Mouse (Mus musculus) adrenal gland, adult (tissue): ENCODE results near the gene Snx13.

Experiments
- DNase-seq, 2 experiments: peaks; one replicate each; pipeline ENCODE4 v3.0.0; 2022 to 2023; ENCODE audit warnings: low spot score in 1 of 2; ENCODE audit not compliant: inconsistent age in 2 of 2

The Snx13 gene

GRCm38 (mm10) chr12:35046310-35046998 lies 532 bp upstream of the Snx13 start:
- no peak for DNase-seq

DNA sequence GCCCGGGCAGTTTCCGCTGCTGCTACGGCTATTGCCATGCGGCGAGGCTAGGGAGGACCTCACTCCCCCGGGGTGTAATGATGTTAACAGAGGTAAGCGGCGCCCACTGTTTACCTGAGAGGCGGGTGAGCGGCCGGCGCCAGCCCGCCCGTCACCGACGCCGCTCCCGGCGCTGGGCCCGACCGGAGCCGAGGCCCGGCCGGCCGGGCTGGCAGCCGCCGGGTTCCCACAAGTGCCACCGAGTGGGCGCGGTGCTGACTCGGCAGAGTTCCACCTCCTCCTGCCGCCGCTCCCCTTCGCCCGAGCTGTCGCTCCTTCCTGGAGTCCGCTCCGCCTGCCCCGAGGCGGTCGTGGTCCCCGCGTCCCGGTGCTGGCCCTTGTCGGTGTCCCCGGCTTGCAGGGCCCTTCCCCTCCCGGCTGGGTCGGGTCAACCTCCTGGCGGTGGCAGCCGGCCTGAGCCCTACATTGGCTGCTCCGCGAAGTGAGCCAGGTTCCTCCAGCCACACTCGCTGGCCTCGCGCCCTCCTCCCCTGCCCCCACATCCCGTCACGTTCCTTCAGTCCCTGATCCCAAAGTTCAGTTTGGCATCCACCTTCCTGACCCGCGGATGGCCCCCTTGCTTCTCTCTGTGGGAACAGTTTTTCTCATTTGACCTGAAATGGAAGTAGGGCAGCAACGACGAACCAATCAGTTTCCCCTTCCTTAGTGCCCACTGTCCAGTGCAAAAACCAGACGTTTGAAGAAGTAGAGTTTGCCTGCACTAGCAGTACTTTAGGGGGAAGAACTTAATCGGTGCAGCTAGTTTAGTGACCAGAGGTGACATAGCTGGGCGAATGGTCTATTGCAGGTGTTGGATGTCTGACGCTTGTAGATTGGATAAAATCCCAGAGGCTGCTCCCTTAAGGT lies 587 bp downstream of the Snx13 start:
- DNase-seq: peak; percentile 73 to 91

DNA sequence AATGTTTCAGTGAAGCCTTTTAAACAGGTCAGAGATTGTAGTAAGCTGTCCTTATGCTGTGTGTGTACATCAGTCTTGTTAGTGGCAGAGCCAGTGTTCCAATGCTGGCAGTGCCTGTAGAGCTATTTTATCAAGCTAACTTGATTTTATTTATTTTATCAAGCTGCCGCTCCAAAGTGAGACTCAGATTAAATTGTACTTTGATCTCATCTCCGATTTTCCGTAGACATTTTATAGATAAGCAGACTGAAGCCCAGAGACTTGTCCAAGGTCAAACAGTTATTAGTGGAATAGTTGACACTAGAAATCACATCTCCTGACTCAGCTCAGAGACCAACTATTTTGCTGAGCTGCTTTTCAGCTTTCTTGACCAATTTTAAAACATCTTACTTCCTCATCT lies 1.9 kb downstream of the Snx13 start:
- DNase-seq: no peak

DNA sequence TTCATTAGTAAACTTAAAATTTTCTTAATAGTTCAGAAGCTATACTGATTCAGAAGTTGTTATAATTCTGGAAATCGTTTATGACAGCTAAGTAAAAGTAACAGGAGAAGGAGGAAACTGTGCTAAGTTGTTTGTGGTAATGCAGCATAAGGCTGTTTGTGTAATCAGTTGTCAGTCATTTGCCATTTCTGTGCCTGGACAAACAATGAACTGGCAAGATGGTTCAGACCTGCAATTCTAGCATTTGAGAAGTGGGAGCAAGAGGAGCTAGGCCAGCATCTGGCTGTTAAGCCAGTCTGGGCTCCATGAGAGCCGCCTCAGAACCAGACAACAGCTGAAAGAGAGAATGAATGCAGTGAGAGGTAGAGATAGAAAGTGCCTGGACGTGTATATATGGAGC lies 3.5 kb downstream of the Snx13 start:
- no peak for DNase-seq

GRCm38 (mm10) chr12:35050964-35051758 lies 4.2 kb downstream of the Snx13 start:
- no peak for DNase-seq

DNA sequence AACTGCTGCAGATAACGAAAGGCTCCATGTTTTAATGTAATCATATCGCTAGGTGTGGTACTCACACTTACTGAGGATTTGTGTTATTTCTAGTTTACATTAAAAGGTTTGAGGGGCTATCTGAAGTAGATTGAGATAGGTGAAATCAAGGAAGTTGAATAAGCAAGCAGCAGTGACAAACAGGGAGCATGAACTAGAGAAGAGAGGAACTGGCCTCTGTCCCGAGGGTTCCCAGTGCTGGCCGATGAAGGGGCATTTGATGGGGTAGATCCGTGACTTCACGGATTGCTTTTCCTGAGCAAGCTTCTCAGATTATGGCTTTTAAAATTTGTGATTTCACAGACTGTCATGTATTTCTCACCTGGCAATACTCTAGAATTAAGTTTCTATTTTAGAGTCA lies 7.4 kb downstream of the Snx13 start:
- DNase-seq: no peak

- no peak for DNase-seq
Measured at GRCm38 (mm10) chr12:35055114-35056095, 8.4 kb downstream of the Snx13 start.

- no peak for DNase-seq
Measured at GRCm38 (mm10) chr12:35063697-35064468, 16.9 kb downstream of the Snx13 start.

DNA sequence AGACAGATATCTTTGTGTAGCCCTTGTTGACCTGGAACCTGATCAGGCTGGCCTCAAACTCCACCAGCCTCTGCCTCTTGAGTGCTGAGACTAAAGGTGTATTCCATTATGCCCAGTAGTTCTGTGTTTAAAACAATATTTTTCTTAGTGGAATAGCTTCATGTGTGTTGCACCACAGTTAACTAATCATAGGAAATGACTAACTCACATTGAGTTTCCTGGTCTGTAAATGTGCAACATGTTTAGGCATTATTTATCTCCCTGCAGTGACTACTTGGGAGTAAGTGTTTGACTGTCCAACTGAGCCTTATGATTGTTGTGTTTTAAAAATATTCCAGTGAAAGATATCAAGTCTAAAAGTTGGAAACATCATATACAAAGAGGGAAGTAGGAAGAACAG lies 20.6 kb downstream of the Snx13 start:
- no peak for DNase-seq

DNA sequence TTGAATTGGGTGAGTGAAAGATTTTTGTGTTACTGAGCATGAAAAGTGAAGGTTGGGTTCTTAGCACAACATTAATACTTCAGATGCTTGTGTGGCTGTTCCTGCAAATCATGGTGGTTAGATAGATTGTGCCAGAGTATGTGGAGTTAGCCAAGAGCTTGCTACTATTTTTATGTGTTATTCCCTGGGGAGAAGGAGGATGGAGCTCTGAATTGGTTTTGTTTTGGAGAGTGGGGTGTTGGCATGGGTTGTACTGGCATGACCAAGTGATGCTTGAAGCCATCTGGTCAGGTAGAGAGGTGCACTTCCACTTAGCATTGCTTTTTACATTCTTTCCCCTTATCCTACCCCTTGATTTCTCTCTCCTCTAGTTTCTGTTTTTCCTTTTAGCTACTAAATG lies 24.4 kb downstream of the Snx13 start:
- DNase-seq: no peak

- no peak for DNase-seq
Measured at GRCm38 (mm10) chr12:35072178-35072577, 25.2 kb downstream of the Snx13 start.

GRCm38 (mm10) chr12:35075993-35076392 lies 29.0 kb downstream of the Snx13 start:
- DNase-seq: no peak

GRCm38 (mm10) chr12:35123549-35123948 lies 76.6 kb downstream of the Snx13 start:
- DNase-seq: no peak

DNA sequence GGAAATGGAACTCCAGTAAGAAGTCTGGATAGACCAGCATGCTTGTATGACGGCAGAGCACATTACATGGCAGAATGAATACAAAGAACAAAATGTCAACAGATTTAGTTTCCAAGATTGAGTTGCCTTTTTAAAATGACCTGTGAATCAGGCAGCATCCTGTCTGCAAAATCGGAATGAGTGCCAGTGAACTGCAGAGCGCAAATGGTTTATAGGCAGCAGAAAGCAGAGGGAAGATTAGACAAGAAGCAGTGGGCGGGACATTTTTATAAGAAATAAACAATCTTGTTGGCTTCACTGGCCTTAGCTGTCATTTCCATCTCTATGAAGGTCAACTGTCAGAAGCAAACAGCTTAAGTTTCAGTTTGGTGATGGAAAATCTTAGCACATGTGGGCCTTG lies 106.2 kb downstream of the Snx13 start:
- peak; percentile 14 to 84 for DNase-seq

DNA sequence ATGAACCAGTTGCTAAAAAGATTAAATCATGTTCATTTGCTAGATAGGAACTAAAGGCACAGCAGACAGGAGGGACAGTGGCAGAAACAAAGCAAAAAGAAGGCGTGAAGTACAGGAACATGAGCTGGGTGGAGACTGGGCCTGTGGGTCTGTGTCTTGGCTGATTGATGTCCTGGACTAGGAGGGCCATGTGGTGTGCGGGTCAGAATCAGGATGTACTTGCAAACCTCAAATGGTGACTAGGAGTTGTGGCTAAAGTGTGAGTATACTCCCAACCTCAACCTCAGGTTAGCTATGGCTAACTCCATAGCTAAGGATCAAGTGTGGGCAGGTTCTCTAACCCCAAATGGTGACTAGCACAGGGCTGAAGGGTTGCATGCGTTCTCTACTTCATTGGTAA lies 107.2 kb downstream of the Snx13 start:
- no peak for DNase-seq

- DNase-seq: no peak
Measured at GRCm38 (mm10) chr12:35157237-35157636, 110.3 kb downstream of the Snx13 start.

DNA sequence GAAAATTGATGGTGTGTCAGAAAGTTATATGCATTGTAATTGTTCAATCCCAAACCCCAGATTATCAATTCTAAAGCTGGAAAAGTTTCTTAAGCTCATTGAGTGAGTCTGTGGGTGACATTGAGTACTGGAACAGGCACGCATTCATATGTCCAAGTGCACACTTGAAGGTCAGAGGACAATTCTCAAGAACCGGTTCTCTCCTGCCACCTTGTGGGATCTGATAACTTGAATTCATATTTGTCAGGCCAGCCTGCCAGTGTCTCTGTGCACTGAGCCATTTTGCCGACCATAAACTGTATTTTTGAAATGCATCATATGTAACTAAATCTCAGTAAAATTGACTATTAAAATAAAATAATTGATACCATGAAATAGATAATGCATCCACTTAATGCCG lies 114.7 kb downstream of the Snx13 start:
- peak in 1 of 2 experiments; percentile 62 for DNase-seq

- no peak for DNase-seq
Measured at GRCm38 (mm10) chr12:35170275-35170674, 123.3 kb downstream of the Snx13 start.

- DNase-seq: peak; percentile 36 to 76
Measured at GRCm38 (mm10) chr12:35175938-35176337, 129.0 kb downstream of the Snx13 start.

GRCm38 (mm10) chr12:35176628-35177027 lies 129.6 kb downstream of the Snx13 start:
- no peak for DNase-seq
